Mouse (Mus musculus) urinary bladder, postnatal 10 days (tissue): ENCODE measurements around the gene Ldb1.

Source experiments
- DNase-seq: peaks from one replicate; pipeline ENCODE4 v3.0.0; 2022; ENCODE audit warnings: low spot score

Ldb1 gene

DNA sequence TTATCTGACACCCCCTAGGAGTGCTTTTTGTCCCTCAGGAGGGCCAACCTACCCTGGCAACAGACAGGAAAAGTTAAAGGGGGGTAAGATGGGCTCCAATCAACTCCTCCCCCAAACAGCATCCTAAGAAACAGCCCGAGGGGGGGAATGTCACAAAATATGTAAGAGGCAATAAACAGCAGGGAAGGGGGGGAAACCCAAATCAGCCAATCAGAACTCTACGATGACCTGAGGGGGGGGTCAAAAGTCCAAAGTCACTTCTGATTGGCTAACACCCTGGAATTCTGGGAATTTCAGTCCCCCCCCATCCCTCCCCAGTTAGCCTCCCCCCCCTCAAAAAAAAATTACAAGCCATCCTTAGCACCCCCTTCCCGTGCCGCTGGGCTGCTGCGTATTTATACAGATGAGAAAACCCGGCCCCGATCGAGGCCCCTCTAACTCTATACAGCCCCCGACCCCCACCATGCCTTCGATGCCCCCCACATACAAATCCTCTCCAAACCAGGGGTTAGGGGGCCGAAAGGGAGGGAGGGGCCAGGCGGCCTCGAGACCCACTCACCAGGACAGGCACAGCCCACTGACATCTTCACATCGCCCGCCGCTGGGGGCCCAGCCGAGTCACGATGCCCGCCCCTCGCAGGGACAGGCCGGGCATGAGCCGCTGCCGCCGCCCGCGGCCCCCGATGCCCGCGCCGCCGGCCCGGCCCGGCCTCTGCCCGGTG is 582 bp downstream of the Ldb1 start, which contains the start of gene Pprc1:
Gene Pprc1, plus strand, starts transcription at position 616 of the 722 bp plus-strand sequence.
- DNase-seq, result no peak

- DNase-seq, result no peak
These were observed 1.6 kb downstream of the Ldb1 start for GRCm38 (mm10) chr19:46043380-46043779.

- DNase-seq, result no peak
These were observed 2.5 kb downstream of the Ldb1 start for GRCm38 (mm10) chr19:46042476-46043011.

DNA sequence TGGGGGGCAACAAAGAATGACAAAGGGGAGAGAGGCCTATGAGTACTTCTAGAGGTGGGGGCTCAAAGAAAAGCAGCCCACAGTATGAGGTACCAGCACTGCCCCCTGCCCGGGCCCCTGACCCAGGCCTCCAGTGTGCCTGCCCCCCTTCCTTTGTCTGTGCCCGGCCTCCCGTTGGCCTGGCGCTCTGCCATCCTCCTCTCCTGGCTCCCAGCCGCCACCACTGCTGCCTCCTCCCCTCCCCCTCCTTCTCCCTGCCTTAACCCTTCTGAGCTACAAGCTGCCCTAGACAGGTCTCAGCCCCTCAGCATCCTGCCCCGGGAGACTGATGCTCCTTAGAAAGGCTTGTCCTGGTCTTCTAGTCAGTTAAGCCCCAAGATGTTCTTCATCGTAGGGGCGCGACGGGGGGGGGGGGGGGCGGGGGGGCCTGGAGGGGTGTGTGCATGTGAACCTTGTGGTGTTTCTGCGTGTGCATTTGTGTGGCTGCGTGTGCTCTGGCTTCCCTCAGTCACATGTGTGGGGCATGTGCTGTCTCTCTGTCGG is 3.0 kb downstream of the Ldb1 start:
- peak; percentile 70 for DNase-seq

GRCm38 (mm10) chr19:46041299-46041932 is 3.6 kb downstream of the Ldb1 start:
- no peak for DNase-seq

DNA sequence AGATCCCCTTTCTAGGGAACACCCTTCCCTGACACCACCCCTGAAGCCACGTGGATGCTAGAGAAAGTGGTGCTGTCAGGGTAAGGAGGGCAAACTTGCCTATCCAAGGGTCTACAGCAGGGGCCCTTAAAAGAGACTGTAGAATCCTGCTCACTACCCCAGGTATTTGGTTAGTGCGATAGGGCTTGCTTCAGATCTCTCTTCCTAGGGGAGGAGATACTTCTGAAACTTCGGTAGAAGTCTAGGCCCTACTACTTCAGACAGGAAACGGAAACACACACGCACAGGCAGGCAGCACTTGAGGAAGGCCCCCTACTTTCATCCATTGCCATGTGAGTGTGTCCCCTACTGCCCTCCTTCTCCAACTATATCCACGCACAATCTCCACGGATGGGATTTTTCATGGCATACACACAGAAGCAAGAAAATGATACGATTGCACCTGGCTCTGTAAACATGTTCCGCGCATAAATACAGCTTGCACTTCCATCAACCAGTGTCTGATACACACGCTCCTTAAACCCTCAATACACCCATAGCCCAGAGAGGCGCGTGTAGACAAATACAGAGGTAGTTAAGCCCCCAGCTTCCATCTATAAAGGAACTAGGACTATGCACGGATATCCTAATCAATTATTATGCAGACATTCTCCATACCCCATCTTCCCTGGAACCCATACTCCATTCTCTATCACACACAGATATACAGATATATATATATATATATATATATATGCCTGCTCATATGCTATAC is 4.7 kb downstream of the Ldb1 start:
- no peak for DNase-seq

GRCm38 (mm10) chr19:46039478-46039877 is 5.5 kb downstream of the Ldb1 start:
- DNase-seq, result peak; percentile 62

- no peak for DNase-seq
These were observed 6.2 kb downstream of the Ldb1 start for GRCm38 (mm10) chr19:46038851-46039260.

DNA sequence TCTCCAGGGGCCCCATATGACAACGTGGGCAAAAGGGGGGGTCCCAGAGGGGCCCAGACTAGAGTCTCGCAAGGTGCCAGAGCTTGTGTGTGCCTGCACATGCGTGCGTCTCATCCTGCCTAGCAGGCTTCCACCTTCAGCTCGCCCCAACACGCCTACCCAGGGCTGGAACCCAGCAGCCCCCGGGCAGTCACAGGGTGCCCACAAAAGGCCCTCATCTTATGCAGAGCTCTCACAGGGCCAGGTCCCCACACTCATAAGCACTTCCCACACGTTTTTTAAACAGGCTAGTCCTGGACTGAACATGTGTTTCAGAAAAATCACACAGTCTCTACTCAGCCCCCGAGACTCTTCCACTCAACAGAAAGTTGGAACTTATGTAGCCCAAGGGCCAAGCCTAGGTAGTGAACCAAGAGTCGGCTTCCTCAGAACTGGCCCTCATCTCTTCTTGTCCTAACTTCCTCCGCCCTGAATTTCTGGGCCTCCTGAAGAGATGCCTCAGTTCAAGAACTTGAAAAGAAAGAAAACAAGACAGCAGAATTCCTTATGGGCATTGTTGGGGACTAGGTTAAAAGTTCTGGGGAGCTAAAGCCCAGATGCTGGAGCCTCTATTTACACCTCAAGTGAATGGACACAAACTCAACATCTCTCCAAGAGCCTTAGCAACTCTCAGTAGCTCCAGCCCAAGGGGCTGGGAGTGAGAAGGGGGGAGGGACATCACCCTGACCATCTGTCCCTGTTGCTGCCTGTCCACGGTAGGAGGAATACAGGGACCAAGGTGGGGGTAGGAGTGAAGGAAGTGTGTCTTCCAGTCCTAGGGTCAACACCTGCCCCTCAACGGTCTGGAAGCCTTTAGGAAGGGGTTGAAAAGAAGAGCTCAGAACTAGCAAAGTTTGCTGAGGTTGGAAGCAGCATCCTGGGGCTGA is 6.8 kb downstream of the Ldb1 start:
- no peak for DNase-seq

- no peak for DNase-seq
These were observed 7.6 kb downstream of the Ldb1 start for GRCm38 (mm10) chr19:46037243-46037924.

DNA sequence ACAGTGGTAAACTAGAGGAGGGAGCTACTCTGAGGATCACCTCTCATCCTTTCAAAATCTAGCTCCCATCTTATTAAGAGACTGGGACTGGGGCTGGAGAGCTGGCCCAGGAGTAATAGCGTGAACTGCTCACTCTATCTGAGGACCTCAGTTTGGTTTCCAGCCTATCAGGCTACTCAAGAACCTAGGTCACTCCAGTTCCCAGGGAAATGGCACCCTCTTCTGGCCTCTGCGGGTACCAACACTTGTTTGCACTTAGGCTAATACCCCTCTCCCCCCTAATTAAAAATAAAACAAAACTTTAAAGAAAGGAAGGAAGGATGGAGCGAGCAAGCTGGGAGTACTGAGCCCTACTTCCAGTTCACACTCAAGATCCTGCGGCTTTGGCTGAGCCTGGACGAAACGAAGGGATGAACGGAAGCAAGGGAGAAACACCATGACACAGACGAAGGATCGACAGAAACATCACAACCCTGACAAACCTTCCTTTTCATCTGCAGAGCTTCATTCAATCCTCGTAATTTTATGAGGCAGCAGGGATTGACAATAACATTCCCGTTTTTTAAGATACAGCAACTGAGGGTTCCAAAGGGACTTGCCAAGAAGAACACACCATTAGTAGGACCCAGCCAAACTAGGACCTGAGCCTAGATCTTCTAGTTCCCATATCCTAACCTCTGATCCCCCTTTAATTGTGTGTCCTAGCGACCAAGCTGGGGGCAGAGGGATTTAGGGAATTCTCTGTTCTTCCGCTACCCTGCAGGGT is 8.4 kb downstream of the Ldb1 start:
- no peak for DNase-seq

GRCm38 (mm10) chr19:46035971-46036370 is 9.0 kb downstream of the Ldb1 start:
- DNase-seq, result no peak

DNA sequence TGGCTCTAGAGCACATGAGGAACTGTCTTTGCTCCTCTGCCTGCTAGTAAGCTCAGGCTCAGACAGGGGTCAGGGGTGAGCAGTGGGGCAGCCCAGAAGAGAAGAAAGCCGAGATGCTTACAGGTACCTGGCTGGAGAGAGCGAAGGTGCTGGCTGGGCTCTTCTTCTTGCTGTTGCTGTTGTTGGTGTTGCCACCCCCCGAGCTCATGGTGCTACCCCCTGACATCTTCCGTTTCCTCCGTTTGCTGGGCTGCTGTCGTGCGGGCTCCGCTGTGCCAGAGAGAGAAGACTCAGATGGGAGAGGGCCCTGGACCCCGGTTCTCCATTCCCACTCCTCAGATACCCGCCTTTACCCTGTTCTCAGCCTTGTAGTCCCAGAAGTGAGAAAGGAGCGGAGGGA is 11.1 kb downstream of the Ldb1 start:
- DNase-seq, result no peak

DNA sequence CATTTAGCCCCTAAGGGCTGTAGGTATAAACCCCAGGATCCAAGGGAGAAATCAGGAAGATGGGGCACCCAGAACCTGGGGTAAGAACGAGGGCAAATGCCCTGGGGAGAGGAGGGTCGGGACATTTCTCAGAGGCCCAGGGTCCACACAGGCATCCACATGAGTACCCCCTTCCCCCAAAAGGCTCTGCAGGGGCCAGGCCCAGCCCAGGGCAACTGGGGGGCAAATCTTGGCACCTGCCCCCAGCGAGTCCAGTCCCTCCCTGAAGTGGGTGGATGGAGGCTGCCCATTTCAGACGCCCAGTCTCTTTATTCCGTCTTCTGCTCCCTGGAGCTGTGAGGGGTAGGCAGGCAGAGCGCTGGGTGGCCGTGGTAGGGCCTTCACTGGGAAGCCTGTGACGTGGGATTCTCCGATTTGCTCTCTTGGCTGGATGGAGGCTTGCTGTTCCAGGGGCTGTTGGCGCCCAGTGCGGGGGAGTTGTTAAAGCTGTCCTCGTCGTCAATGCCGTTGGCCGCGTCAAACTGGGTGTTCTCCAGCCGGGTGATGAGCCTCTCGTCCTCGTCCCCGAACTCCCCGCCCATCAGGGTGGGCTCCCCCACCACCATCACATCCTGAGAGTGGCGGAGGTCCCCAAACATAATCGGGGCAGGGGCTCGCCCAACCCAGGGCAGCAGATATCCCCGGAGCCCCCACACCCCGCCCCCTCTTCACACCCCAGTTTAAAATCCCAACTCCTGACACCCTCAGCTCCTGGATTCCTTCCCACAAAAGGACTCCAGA is 12.1 kb downstream of the Ldb1 start:
- DNase-seq, result no peak

DNA sequence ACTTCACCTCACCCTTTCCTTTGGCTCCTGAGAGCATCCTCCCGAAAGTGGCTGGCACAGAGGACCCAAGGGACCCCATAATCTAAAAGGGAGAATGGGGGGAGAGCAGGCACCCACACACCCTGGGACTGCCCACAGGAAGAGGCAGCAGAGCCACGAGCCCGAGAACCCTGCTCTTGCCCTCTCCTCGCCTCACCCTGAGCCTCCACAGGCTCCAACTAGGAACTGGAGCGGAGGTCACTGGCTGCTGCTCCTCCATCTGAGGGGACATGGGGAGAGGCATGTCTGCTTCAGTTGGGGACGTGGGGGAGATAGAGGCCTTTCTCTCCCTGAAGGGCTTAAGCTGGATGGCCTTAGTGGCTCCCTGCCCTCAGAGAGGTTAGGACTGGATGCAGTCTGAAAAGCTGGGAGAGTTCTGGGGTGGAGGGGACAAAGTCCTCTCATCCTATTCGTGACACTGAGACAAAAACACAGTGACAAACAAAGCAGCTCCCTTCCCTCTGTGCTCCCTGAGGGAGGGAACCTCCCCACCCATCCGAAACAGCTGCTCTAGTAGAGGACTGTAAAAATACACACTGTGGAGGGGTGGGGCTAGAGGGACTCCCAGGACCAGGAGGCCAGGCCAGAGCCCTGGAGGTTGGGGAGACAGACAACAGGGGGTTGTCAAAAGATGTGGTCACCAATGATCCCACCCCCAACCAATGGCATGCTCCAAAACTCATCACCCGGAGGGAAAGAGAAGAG is 13.2 kb downstream of the Ldb1 start:
- DNase-seq, result no peak

GRCm38 (mm10) chr19:46030196-46030983 is 14.6 kb downstream of the Ldb1 start:
- no peak for DNase-seq

DNA sequence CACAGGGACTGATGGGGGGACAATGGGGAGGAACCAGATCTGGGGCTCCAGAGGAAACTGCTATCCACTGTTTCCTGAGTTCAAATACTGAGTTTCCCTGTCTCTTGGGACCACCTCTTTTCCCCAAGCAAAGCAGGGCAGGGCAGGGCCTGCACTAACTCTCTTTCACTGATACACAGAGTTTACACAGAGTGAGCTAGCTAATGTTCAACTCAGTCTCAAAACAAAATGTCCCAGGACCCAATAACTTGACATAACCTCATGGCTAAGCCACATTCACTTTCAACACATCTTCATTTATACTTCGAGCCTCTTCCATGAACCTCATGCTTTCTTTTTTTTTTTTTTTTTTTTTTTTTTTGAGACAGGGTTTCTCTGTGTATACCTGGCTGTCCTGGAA is 15.4 kb downstream of the Ldb1 start:
- DNase-seq, result no peak
